Mouse (Mus musculus) stomach, postnatal 0 days (tissue): ENCODE results near the gene Icam2.

ENCODE experiments used
- CTCF ChIP-seq: IDR thresholded peaks from 2 replicates; pipeline ENCODE4 v1.5.1; 2016; ENCODE audit warnings: antibody characterized with exemption, low read depth, mild to moderate bottlenecking, moderate library complexity
- EP300 ChIP-seq: optimal IDR thresholded peaks from 2 replicates; pipeline ENCODE3; 2016; ENCODE audit warnings: antibody characterized with exemption

GRCm38 (mm10) chr11:106354181-106354580, 33.7 kb downstream of the Icam2 start:
- no peak for TF ChIP-seq CTCF
- no peak for TF ChIP-seq EP300
